In genomic region chr10:43689914-43690316, GRCm38 (mm10) we compare ENCODE assay signal across 12 mouse cellular contexts.
A peak's percentile ranks its signal among the peaks of the same experiment; 100 is the strongest.
DNase-seq lines count a peak whose midpoint lies in the region; ATAC-seq and TF ChIP-seq lines count a peak whose summit lies in the region.
"Had no signal": no experiment of that assay in that cellular context is flagged by ENCODE, and none has a peak within 500 bp of the region (broad histone marks: within the 10 kb centered on the region; RNA-seq: fewer than 3 reads in every experiment).

No protein-coding gene starts in this region.

- peaks cover 41% of the 10 kb centered on the region for H3K4me1 ChIP-seq in kidney, embryonic 16.5 days (ENCODE audit: insufficient read depth, low read length)
- peaks cover 50% of the 10 kb centered on the region for H3K4me1 ChIP-seq in embryonic facial prominence, embryonic 10.5 days
- H3K4me1 ChIP-seq in limb, embryonic 14.5 days (ENCODE audit: control insufficient read depth, insufficient read depth, low read length) = peaks cover 18% of the 10 kb centered on the region
- no peaks in the 10 kb centered on the region for H3K4me1 ChIP-seq in forebrain, embryonic 14.5 days (ENCODE audit: control insufficient read depth, insufficient read depth, low read length)

- peak; percentile 25; the same call in 1 of the 2 replicates for ATAC-seq in frontal cortex, adult (ENCODE audit: low TSS enrichment)
- no peak for ATAC-seq in kidney, embryonic 16.5 days (ENCODE audit: low FRiP score, low TSS enrichment)
- no peak for ATAC-seq in limb, embryonic 14.5 days (ENCODE audit: low FRiP score, low read depth)
- ATAC-seq in forebrain, embryonic 14.5 days = no peak

- H3K27ac ChIP-seq in kidney, embryonic 16.5 days (ENCODE audit: low read length) = peak overlapping the region; percentile 35
- H3K27ac ChIP-seq in embryonic facial prominence, embryonic 10.5 days (replicated peaks) = peak overlapping the region; percentile 54; the same call in 1 of the 2 replicates
- no peak overlapping the region for H3K27ac ChIP-seq in limb, embryonic 14.5 days (replicated peaks; ENCODE audit: low read depth, low read length)
- no peak overlapping the region for H3K27ac ChIP-seq in forebrain, embryonic 14.5 days (ENCODE audit: low read depth, low read length)
- H3K27ac ChIP-seq: hindbrain, embryonic 14.5 days had no signal

- peak overlapping the region; percentile 46 for H3K4me2 ChIP-seq in kidney, embryonic 16.5 days (replicated peaks; ENCODE audit: low read depth, low read length)
- H3K4me2 ChIP-seq in limb, embryonic 14.5 days (replicated peaks; ENCODE audit: low read depth, low read length, severe bottlenecking) = peak overlapping the region; percentile 17; the same call in 1 of the 2 replicates
- no peak overlapping the region for H3K4me2 ChIP-seq in forebrain, embryonic 14.5 days (ENCODE audit: low read length)
- H3K4me2 ChIP-seq: hindbrain, embryonic 14.5 days had no signal

- TF ChIP-seq POLR2A in limb, embryonic 14.5 days (IDR thresholded peaks at IDR 0.05; ENCODE audit: borderline replicate concordance, extremely low read depth, insufficient read depth, insufficient read length) = no peak

- DNase-seq in frontal cortex, postnatal 25 days (ENCODE audit: low spot score in 2 of 2) = no peak
- no peak for DNase-seq in kidney, adult 8-10 months
- no peak for DNase-seq in embryonic facial prominence, embryonic 10.5 days (ENCODE audit: low spot score)
- no peak for DNase-seq in limb, embryonic 14.5 days (ENCODE audit: low spot score)
- no peak for DNase-seq in cerebellum, adult 18-20 months
- DNase-seq in forebrain, embryonic 14.5 days (ENCODE audit: low spot score) = no peak
- DNase-seq: adrenal gland, postnatal 25 days; cerebellum, adult 2 months; lung, postnatal 4 days had no signal

- 0 out of 2 replicates have a peak overlapping the region, but pooled peaks have one; percentile 22 for H3K9ac ChIP-seq in kidney, embryonic 16.5 days (replicated peaks; ENCODE audit: low read length)
- H3K9ac ChIP-seq in limb, embryonic 14.5 days (ENCODE audit: low read depth, low read length, severe bottlenecking) = no peak overlapping the region
- H3K9ac ChIP-seq in forebrain, embryonic 14.5 days (ENCODE audit: low read length) = no peak overlapping the region
- H3K9ac ChIP-seq: hindbrain, embryonic 14.5 days had no signal

- H3K27me3 ChIP-seq in kidney, embryonic 16.5 days (ENCODE audit: insufficient read depth, low read length) = no peaks in the 10 kb centered on the region
- H3K27me3 ChIP-seq in embryonic facial prominence, embryonic 10.5 days (replicated peaks; ENCODE audit: low read depth, poor library complexity, severe bottlenecking) = no peaks in the 10 kb centered on the region
- H3K27me3 ChIP-seq in limb, embryonic 14.5 days (ENCODE audit: control insufficient read depth, insufficient read depth, low read length) = no peaks in the 10 kb centered on the region
- H3K27me3 ChIP-seq in forebrain, embryonic 14.5 days (replicated peaks; ENCODE audit: control insufficient read depth, insufficient read depth, low read length) = no peaks in the 10 kb centered on the region

- no peaks in the 10 kb centered on the region for H3K9me3 ChIP-seq in kidney, embryonic 16.5 days (ENCODE audit: low read length)
- no peaks in the 10 kb centered on the region for H3K9me3 ChIP-seq in embryonic facial prominence, embryonic 10.5 days
- no peaks in the 10 kb centered on the region for H3K9me3 ChIP-seq in limb, embryonic 14.5 days (ENCODE audit: control insufficient read depth, low read length)
- no peaks in the 10 kb centered on the region for H3K9me3 ChIP-seq in forebrain, embryonic 14.5 days (replicated peaks; ENCODE audit: control insufficient read depth, low read length)

- 22% methylated on average over 8 of the region's 8 CpGs for WGBS in kidney, embryonic 16.5 days
- WGBS in embryonic facial prominence, embryonic 10.5 days = 47% methylated on average over 8 of the region's 8 CpGs
- WGBS in limb, embryonic 14.5 days = 40% methylated on average over 8 of the region's 8 CpGs
- 52% methylated on average over 8 of the region's 8 CpGs for WGBS in forebrain, embryonic 14.5 days

- no peaks in the 10 kb centered on the region for H3K36me3 ChIP-seq in kidney, embryonic 16.5 days (ENCODE audit: insufficient read depth, low read length)
- H3K36me3 ChIP-seq in embryonic facial prominence, embryonic 10.5 days (replicated peaks) = no peaks in the 10 kb centered on the region
- no peaks in the 10 kb centered on the region for H3K36me3 ChIP-seq in limb, embryonic 14.5 days (ENCODE audit: control insufficient read depth, insufficient read depth, low read length)
- no peaks in the 10 kb centered on the region for H3K36me3 ChIP-seq in forebrain, embryonic 14.5 days (ENCODE audit: control insufficient read depth, insufficient read depth, low read length)

- H3K4me3 ChIP-seq in kidney, embryonic 16.5 days (ENCODE audit: low read length) = no peak overlapping the region; the same call in 1 of the 2 replicates
- no peak overlapping the region for H3K4me3 ChIP-seq in embryonic facial prominence, embryonic 10.5 days
- no peak overlapping the region for H3K4me3 ChIP-seq in limb, embryonic 14.5 days (replicated peaks; ENCODE audit: low read length)
- H3K4me3 ChIP-seq in forebrain, embryonic 14.5 days (ENCODE audit: low read depth, low read length) = no peak overlapping the region

Comparison
In these comparisons a context has a peak if more than half of its experiments do, and no peak if none do; other contexts are left out.
1. H3K27ac ChIP-seq: peak in kidney, embryonic 16.5 days (single experiment) and embryonic facial prominence, embryonic 10.5 days (single experiment); none in limb, embryonic 14.5 days (single experiment) and forebrain, embryonic 14.5 days (single experiment).